Mouse (Mus musculus): ENCODE measurements around the gene Btbd3.

DNA sequence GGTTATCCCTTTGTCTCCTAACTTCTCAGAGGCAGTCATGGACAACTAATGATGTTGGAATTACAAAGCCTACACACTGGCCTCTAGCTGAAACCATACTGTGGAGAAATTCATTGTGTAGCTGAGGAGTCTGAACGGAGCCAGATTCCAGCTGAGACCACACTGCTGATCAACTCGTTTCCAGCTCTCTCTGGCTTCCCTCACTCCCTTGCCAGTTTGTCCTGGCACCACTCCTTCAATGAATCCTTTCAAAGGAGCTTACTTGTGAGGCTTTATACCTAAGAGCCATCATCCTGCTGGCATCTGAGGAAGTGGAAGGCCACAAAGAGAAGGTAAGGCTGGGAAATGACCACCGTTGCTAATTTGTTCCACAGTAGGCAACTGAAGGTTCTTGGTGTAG, 332.7 kb downstream of the Btbd3 start:
- TF ChIP-seq CTCF (IDR thresholded peaks at IDR 0.05; ENCODE audit: insufficient read depth, low read length): no peak
- TF ChIP-seq POLR2A (IDR thresholded peaks at IDR 0.05; ENCODE audit: borderline replicate concordance, extremely low read depth, low read depth, low read length): no peak
